Mouse (Mus musculus): ENCODE results near the gene Olfm4. TPM values are rescaled to one million over a fixed set of nuclear protein-coding genes. Genes with fewer than 3 reads are reported as not detected.

The Olfm4 gene
- total RNA-seq (2021), result under 1 TPM in 1 of 2 experiments, not detected in 1; 0.14 TPM

- DNase-seq, result no peak
- intact Hi-C loops (cut with DNase I), result no loop called here
These were observed at the start of gene Olfm4 for GRCm38 (mm10) chr14:79983781-79984180. TSS of gene Olfm4 (plus strand) at chr14:79984081.

- no peak for DNase-seq
- intact Hi-C loops (cut with DNase I), result no loop called here
These were observed 49.5 kb upstream of the Olfm4 start for GRCm38 (mm10) chr14:79934426-79934825.

- no peak for DNase-seq
- intact Hi-C loops (cut with DNase I), result no loop called here
These were observed 46.9 kb upstream of the Olfm4 start for GRCm38 (mm10) chr14:79936879-79937468.

- DNase-seq, result no peak
- intact Hi-C loops (cut with DNase I), result no loop called here
These were observed 38.0 kb upstream of the Olfm4 start for GRCm38 (mm10) chr14:79945876-79946275.

- intact Hi-C loops (cut with DNase I), result no loop called here
These were observed 28.2 kb upstream of the Olfm4 start for GRCm38 (mm10) chr14:79955678-79956077.

GRCm38 (mm10) chr14:79957789-79958487, 25.9 kb upstream of the Olfm4 start:
- DNase-seq, result no peak
- intact Hi-C loops (cut with DNase I), result no loop called here

More at GRCm38 (mm10) chr14:79955678-79956077, 28.2 kb upstream of the Olfm4 start:
- DNase-seq, result no peak

- intact Hi-C loops (cut with DNase I), result no loop called here
These were observed 22.7 kb upstream of the Olfm4 start for GRCm38 (mm10) chr14:79961187-79961586.

GRCm38 (mm10) chr14:79961602-79962001, 22.3 kb upstream of the Olfm4 start:
- no peak for DNase-seq
- intact Hi-C loops (cut with DNase I), result no loop called here

More at GRCm38 (mm10) chr14:79961187-79961586, 22.7 kb upstream of the Olfm4 start:
- DNase-seq, result no peak

GRCm38 (mm10) chr14:79970165-79970564, 13.7 kb upstream of the Olfm4 start:
- DNase-seq, result peak; percentile 51 to 66

GRCm38 (mm10) chr14:79970928-79971738, 12.7 kb upstream of the Olfm4 start:
- DNase-seq, result no peak
- intact Hi-C loops (cut with DNase I), result no loop called here

More at GRCm38 (mm10) chr14:79970165-79970564, 13.7 kb upstream of the Olfm4 start:
- intact Hi-C loops (cut with DNase I), result no loop called here

GRCm38 (mm10) chr14:79981437-79981836, 2.4 kb upstream of the Olfm4 start:
- intact Hi-C loops (cut with DNase I), result no loop called here
- DNase-seq, result no peak

- no peak for DNase-seq
- intact Hi-C loops (cut with DNase I), result loop anchor here (5.0 kb wide), 1 partner anchor 42 kb away; no protein-coding TSS in a partner anchor
These were observed 1.3 kb downstream of the Olfm4 start for GRCm38 (mm10) chr14:79985137-79985670.

- intact Hi-C loops (cut with DNase I), result loop anchor here (5.0 kb wide), 1 partner anchor 42 kb away; no protein-coding TSS in a partner anchor
- peak; percentile 48 to 60 for DNase-seq
These were observed 1.8 kb downstream of the Olfm4 start for GRCm38 (mm10) chr14:79985696-79986095.

GRCm38 (mm10) chr14:79986831-79987230, 3.0 kb downstream of the Olfm4 start:
- no peak for DNase-seq
- intact Hi-C loops (cut with DNase I), result loop anchor here (5.0 kb wide), 1 partner anchor 40 kb away; no protein-coding TSS in a partner anchor

GRCm38 (mm10) chr14:79989785-79990184, 5.9 kb downstream of the Olfm4 start:
- intact Hi-C loops (cut with DNase I), result loop anchor here (5.0 kb wide), 1 partner anchor 38 kb away; no protein-coding TSS in a partner anchor
- no peak for DNase-seq

GRCm38 (mm10) chr14:79990547-79990946, 6.7 kb downstream of the Olfm4 start:
- DNase-seq, result no peak
- intact Hi-C loops (cut with DNase I), result no loop called here

GRCm38 (mm10) chr14:79997534-79997933, 13.7 kb downstream of the Olfm4 start:
- intact Hi-C loops (cut with DNase I), result no loop called here
- DNase-seq, result no peak

- no peak for DNase-seq
- intact Hi-C loops (cut with DNase I), result no loop called here
These were observed 16.2 kb downstream of the Olfm4 start for GRCm38 (mm10) chr14:80000110-80000531.

- no peak for DNase-seq
- intact Hi-C loops (cut with DNase I), result no loop called here
These were observed 23.8 kb downstream of the Olfm4 start for GRCm38 (mm10) chr14:80007686-80008085.

- no peak for DNase-seq
- intact Hi-C loops (cut with DNase I), result no loop called here
These were observed 26.5 kb downstream of the Olfm4 start for GRCm38 (mm10) chr14:80010426-80010825.

- intact Hi-C loops (cut with DNase I), result no loop called here
- DNase-seq, result no peak
These were observed 31.1 kb downstream of the Olfm4 start for GRCm38 (mm10) chr14:80014966-80015365.

Measured in heart, postnatal 10 days (tissue).